Mouse (Mus musculus): Measurements from ENCODE around the gene Gm21885. TPM values are rescaled to one million over a fixed set of nuclear protein-coding genes. Genes with fewer than 3 reads are reported as not detected.

Gene Gm21885
- polyA plus RNA-seq, 1 experiment from 2014 or later = not detected

Other genes with a start within 250 kb of the Gm21885 start
- gene Tob1, start 70.4 kb upstream of the Gm21885 start, polyA plus RNA-seq (2015; fragmentation: Nextera tagmentation; extraction: Ambion mirVana) = 33.0 and 33.2 TPM in 2 replicates
- gene Wfikkn2, start 35.9 kb upstream of the Gm21885 start, polyA plus RNA-seq (2015; fragmentation: Nextera tagmentation; extraction: Ambion mirVana) = 2.9 and 3.4 TPM in 2 replicates
- gene Luc7l3, start 40.1 kb downstream of the Gm21885 start, polyA plus RNA-seq (2015; fragmentation: Nextera tagmentation; extraction: Ambion mirVana) = 165 and 170 TPM in 2 replicates
- 10.0 and 11.0 TPM in 2 replicates for gene Ankrd40, start 46.1 kb downstream of the Gm21885 start, polyA plus RNA-seq (2015; fragmentation: Nextera tagmentation; extraction: Ambion mirVana)
- 0.46 and 0.90 TPM in 2 replicates for gene Abcc3, start 111.1 kb downstream of the Gm21885 start, polyA plus RNA-seq (2015; fragmentation: Nextera tagmentation; extraction: Ambion mirVana)
- gene Cacna1g, start 192.3 kb downstream of the Gm21885 start, polyA plus RNA-seq (2015; fragmentation: Nextera tagmentation; extraction: Ambion mirVana) = 10.5 and 12.4 TPM in 2 replicates
- 0.10 TPM in 1 of 2 replicates, not detected in the other for gene Spata20, start 204.3 kb downstream of the Gm21885 start, polyA plus RNA-seq (2015; fragmentation: Nextera tagmentation; extraction: Ambion mirVana)
- gene Epn3, start 218.1 kb downstream of the Gm21885 start, polyA plus RNA-seq (2015; fragmentation: Nextera tagmentation; extraction: Ambion mirVana) = 0.19 and 0.46 TPM in 2 replicates
- gene Mycbpap, start 239.9 kb downstream of the Gm21885 start, polyA plus RNA-seq (2015; fragmentation: Nextera tagmentation; extraction: Ambion mirVana) = 2.4 and 3.6 TPM in 2 replicates